Mouse (Mus musculus): ENCODE measurements at regions not wholly inside any gene's neighbourhood (a gene's known extent, or its start where the extent isn't known, plus 50 kb on each side); places are given as distances from the start of the nearest gene placed in this dataset.

DNA sequence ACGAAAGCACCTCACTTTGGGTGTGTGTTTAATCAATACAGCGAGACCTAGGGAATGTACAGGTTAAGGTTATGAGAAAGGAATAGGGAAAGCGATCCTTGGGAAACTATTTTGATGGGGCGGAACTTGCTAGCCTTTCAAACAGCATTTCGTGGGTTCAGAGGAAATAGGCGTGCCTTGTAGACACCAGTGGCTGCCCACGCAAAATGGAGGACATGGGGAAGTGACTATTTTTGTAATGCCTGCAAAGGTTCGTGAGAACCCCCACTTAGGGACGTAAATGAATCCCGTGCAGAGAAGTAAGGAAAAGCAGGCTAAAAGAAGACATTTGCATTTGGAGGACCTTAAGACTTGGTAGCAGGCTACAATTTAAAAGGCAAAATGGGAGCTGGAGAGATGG, 114.1 kb upstream of the Ppm1h start:
- DNase-seq (ENCODE audit: low spot score in 2 of 2): no peak

- DNase-seq (ENCODE audit: low spot score in 2 of 2): no peak
Measured at GRCm38 (mm10) chr10:122566601-122567000, 112.0 kb upstream of the Ppm1h start.

GRCm38 (mm10) chr10:122569546-122570202, 108.9 kb upstream of the Ppm1h start:
- DNase-seq (ENCODE audit: low spot score in 2 of 2): peak in 1 of 2 experiments; percentile 35

DNA sequence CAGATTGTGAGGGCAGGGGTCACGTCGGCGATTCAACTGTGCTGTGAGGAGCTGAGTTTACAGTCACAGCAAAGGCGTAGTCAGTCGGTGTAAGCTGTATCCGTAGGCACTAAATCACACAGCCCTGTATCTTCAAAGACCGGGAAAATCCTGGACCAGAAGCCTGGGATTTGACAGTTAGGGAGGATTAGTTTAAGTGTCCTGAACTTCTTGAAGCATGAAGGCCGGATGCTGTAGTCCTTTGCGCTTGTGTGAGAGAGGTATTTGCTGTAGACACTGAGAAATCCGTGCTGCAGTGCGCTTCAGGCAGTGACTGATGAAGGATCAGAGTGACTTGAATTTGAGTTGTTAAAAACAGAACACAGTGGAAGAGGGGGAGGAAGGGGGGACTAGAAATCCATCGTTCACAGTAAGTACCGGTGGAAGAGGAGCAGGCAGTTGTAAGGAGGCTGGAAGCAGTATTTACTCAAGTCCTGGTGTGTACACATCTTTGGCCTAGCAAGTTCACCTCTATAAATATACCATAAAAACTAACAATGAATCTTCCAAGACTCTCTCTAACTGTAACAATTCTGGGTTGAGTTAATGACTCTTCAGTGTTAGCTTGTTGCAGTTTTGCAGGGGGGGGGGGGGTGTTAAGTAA, 107.5 kb upstream of the Ppm1h start:
- DNase-seq (ENCODE audit: low spot score in 2 of 2): no peak

GRCm38 (mm10) chr10:122576171-122577063, 102.1 kb upstream of the Ppm1h start:
- no peak for DNase-seq (ENCODE audit: low spot score in 2 of 2)

- DNase-seq (ENCODE audit: low spot score in 2 of 2): no peak
Measured at GRCm38 (mm10) chr10:122578209-122579001, 100.2 kb upstream of the Ppm1h start.

GRCm38 (mm10) chr10:122581096-122581495, 97.5 kb upstream of the Ppm1h start:
- no peak for DNase-seq (ENCODE audit: low spot score in 2 of 2)

GRCm38 (mm10) chr10:122587541-122587940, 91.0 kb upstream of the Ppm1h start:
- no peak for DNase-seq (ENCODE audit: low spot score in 2 of 2)

- no peak for DNase-seq (ENCODE audit: low spot score in 2 of 2)
Measured at GRCm38 (mm10) chr10:122599511-122599910, 79.1 kb upstream of the Ppm1h start.

DNA sequence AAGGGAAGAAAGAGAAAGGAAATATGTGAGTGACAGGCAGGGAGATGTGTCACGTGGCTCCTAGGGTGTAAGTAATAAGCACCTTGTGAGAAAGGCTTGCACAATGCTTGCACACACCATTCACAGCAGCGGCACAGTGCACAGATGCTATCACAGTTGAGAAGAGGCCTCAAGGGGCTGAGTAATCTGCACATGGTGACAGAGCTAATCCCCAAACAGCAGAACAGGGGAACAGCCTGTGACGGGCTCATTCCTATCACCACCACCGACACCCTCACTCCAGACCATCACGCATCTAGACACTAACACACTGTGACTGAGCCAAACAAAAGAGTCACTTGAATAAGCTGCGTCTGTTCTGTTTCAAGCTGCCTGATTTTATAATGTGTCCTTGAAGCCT, 76.2 kb upstream of the Ppm1h start:
- no peak for DNase-seq (ENCODE audit: low spot score in 2 of 2)

- DNase-seq (ENCODE audit: low spot score in 2 of 2): no peak
Measured at GRCm38 (mm10) chr10:122603960-122604359, 74.6 kb upstream of the Ppm1h start.

DNA sequence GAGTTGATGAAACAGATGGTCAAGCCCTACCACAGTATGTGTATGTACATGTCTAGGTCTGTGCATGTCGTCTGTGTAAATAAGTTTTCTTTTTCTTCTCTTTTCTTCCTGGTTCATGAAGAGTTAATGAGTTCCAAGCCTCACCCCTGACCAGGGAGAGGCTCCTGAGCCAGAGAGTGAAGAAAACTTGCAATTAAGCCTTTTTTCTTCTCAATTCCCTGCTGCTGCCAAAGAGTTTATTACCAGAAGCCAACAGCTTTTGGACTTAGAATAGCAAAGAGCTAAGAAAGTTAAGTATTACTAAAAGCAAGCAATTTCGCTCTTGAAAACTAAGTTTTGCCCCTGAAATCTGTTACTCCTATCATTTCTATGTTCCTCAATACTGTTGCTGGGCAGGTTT, 65.3 kb upstream of the Ppm1h start:
- DNase-seq (ENCODE audit: low spot score in 2 of 2): no peak

DNA sequence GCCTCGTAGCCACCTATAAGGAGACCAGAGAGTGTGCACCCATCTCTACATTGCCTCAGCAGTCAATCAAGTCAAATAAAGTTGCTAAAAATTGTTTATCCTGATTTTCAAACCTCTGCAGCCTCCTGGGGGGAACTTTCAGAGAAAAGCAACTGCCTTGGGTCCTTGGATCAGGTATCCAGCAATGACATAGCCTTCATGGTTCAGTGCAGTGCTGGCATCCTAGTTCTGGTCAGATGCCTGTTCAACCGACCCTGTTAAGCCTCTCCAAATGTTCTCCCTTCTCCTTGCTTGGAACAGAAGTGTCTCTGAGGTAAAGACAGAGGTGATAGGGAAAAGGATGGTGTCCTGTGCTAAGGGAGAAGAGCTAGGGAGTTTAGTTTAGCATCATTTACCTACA, 64.7 kb upstream of the Ppm1h start:
- DNase-seq (ENCODE audit: low spot score in 2 of 2): no peak

DNA sequence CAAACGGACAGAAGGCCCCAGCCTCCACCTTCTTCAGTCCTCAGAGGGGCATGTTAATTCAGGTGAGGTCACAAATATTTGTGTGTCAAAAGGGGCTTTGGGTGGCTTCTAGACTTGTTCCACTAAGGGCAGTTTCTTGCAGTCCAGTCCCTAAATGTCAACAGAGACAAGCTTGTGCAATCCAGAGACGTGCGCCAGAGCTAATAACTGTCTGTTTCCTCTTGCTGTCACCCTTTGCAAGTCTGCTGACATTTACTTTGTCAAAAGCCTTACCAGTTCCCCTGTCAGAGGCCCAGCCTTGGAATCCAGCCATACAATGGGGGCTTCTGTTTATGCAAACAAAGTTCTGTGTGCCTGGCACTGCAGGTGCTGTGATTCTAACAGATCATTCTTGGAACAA, 63.8 kb upstream of the Ppm1h start:
- no peak for DNase-seq (ENCODE audit: low spot score in 2 of 2)

GRCm38 (mm10) chr10:122615658-122616057, 62.9 kb upstream of the Ppm1h start:
- no peak for DNase-seq (ENCODE audit: low spot score in 2 of 2)

DNA sequence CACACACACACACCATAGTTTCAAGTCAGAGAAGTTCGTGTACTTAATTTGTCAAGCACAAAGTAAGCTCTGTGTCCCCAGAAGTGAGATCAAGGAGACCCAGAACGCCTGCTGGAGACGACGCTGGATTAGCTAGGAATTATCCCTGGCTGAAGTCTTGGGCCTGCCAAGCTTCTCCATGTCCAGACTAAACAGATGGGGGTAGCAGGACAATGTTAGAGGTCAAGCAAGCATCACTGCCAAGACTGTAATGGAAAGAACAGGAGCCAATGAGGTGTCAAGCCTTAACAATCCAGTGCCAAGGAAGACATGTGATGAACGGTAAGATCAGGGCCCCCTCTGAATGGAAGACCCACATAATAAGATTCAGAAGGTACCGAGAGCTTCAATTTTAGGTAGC, 62.2 kb upstream of the Ppm1h start:
- DNase-seq (ENCODE audit: low spot score in 2 of 2): no peak

DNA sequence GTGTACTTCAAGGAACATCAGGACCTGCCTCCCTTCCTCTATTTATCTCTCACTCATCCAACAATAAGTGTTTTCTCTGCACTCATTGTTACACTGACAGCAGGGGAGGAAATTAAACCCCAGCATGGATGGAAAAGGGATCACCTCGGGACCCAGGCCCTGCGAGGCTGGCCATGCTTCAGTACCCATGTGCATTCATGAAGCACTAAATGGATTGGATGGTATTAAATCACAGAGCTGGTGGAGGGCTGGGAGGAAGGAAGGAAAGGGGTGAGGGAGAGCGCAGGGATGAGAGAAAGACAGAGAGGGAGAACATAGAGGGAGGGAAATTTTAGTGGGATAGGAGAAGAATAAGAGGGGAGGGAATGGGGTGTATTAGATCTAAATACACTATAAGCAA, 59.7 kb upstream of the Ppm1h start:
- DNase-seq (ENCODE audit: low spot score in 2 of 2): no peak

GRCm38 (mm10) chr10:122619406-122620116, 59.0 kb upstream of the Ppm1h start:
- DNase-seq (ENCODE audit: low spot score in 2 of 2): no peak

Data from right cerebral cortex, adult 2 months (tissue).